In genomic region chr15:102972753-102973152, GRCm38 (mm10) we compare ENCODE assay signal across 28 mouse cellular contexts. TPM values are rescaled to one million over a fixed set of nuclear protein-coding genes. Genes with fewer than 3 reads are reported as not detected.
DNase-seq lines count a peak whose midpoint lies in the region; ATAC-seq and TF ChIP-seq lines count a peak whose summit lies in the region.
"Had no signal": no experiment of that assay in that cellular context is flagged by ENCODE, and none has a peak within 500 bp of the region (broad histone marks: within the 10 kb centered on the region; RNA-seq: fewer than 3 reads in every experiment).

No protein-coding gene starts in this region.

- H3K4me1 ChIP-seq in intestine, embryonic 14.5 days (replicated peaks; ENCODE audit: control insufficient read depth, insufficient read depth, low read length): no peaks in the 10 kb centered on the region
- no peaks in the 10 kb centered on the region for H3K4me1 ChIP-seq in intestine, postnatal 0 days (replicated peaks; ENCODE audit: control insufficient read depth, insufficient read depth, low read length)
- peaks cover 54% of the 10 kb centered on the region for H3K4me1 ChIP-seq in limb, embryonic 12.5 days (replicated peaks)
- H3K4me1 ChIP-seq in neural tube, embryonic 14.5 days (ENCODE audit: control insufficient read depth, insufficient read depth, low read length): peaks cover 9% of the 10 kb centered on the region; the same call in 1 of the 2 replicates
- H3K4me1 ChIP-seq: forebrain, embryonic 10.5 days; hindbrain, embryonic 10.5 days; midbrain, embryonic 13.5 days had no signal

- H3K4me2 ChIP-seq in intestine, embryonic 14.5 days (ENCODE audit: low read length): peak overlapping the region; percentile 14; the same call in 1 of the 2 replicates
- H3K4me2 ChIP-seq in intestine, postnatal 0 days (replicated peaks; ENCODE audit: low read depth): no peak overlapping the region
- H3K4me2 ChIP-seq in limb, embryonic 12.5 days: peak overlapping the region; percentile 82
- peak overlapping the region; percentile 94 for H3K4me2 ChIP-seq in neural tube, embryonic 14.5 days (ENCODE audit: low read depth, low read length)
- H3K4me2 ChIP-seq: embryonic facial prominence, embryonic 15.5 days; liver, embryonic 15.5 days; midbrain, embryonic 13.5 days had no signal

- no peaks in the 10 kb centered on the region for H3K36me3 ChIP-seq in intestine, embryonic 14.5 days (ENCODE audit: control insufficient read depth, insufficient read depth, low read length)
- no peaks in the 10 kb centered on the region for H3K36me3 ChIP-seq in intestine, postnatal 0 days (ENCODE audit: control insufficient read depth, insufficient read depth)
- no peaks in the 10 kb centered on the region for H3K36me3 ChIP-seq in limb, embryonic 12.5 days
- H3K36me3 ChIP-seq in neural tube, embryonic 14.5 days (ENCODE audit: control insufficient read depth, insufficient read depth, low read length): no peaks in the 10 kb centered on the region
- H3K36me3 ChIP-seq: embryonic facial prominence, embryonic 15.5 days; forebrain, embryonic 10.5 days; hindbrain, embryonic 10.5 days; liver, embryonic 15.5 days; midbrain, embryonic 13.5 days had no signal

- H3K27ac ChIP-seq in intestine, embryonic 14.5 days (ENCODE audit: low read depth): no peak overlapping the region
- no peak overlapping the region for H3K27ac ChIP-seq in intestine, postnatal 0 days (ENCODE audit: low read depth, low read length)
- H3K27ac ChIP-seq in limb, embryonic 12.5 days: peak overlapping the region; percentile 32; the same call in 1 of the 2 replicates
- peak overlapping the region; percentile 99 for H3K27ac ChIP-seq in neural tube, embryonic 14.5 days (ENCODE audit: low read depth, low read length)
- H3K27ac ChIP-seq: embryonic facial prominence, embryonic 15.5 days; forebrain, embryonic 10.5 days; hindbrain, embryonic 10.5 days; hindbrain, postnatal 0 days; liver, embryonic 15.5 days; midbrain, embryonic 13.5 days had no signal

- ATAC-seq in intestine, embryonic 14.5 days (replicated peaks; ENCODE audit: low FRiP score, low TSS enrichment, low read depth): no peak
- ATAC-seq in intestine, postnatal 0 days: no peak
- ATAC-seq in limb, embryonic 12.5 days (ENCODE audit: insufficient number of reproducible peaks, insufficient read depth, low FRiP score, low TSS enrichment, low read depth): no peak
- ATAC-seq in neural tube, embryonic 14.5 days (ENCODE audit: low read depth): no peak
- ATAC-seq: forebrain, postnatal 0 days; hindbrain, postnatal 0 days; lung, postnatal 0 days; midbrain, embryonic 13.5 days had no signal

- peaks cover 98% of the 10 kb centered on the region for H3K27me3 ChIP-seq in intestine, embryonic 14.5 days (replicated peaks; ENCODE audit: control insufficient read depth, insufficient read depth, low read length)
- H3K27me3 ChIP-seq in intestine, postnatal 0 days (replicated peaks; ENCODE audit: control insufficient read depth, insufficient read depth, low read length): peaks cover 97% of the 10 kb centered on the region
- peaks cover 93% of the 10 kb centered on the region for H3K27me3 ChIP-seq in limb, embryonic 12.5 days
- H3K27me3 ChIP-seq in neural tube, embryonic 14.5 days (ENCODE audit: control insufficient read depth, insufficient read depth, low read length): no peaks in the 10 kb centered on the region; the same call in 1 of the 2 replicates

- 3% methylated on average over 6 of the region's 6 CpGs for WGBS in intestine, embryonic 14.5 days
- WGBS in intestine, postnatal 0 days: 2% methylated on average over 6 of the region's 6 CpGs
- WGBS in limb, embryonic 12.5 days: 3% methylated on average over 6 of the region's 6 CpGs
- WGBS in neural tube, embryonic 14.5 days: 0% methylated on average over 6 of the region's 6 CpGs

- intact Hi-C loops in left cerebral cortex, postnatal 36 days (cut with DNase I): loop anchor here (5.0 kb wide), 2 partner anchors 210 to 275 kb away; no protein-coding TSS in a partner anchor

- no peak for DNase-seq in intestine, embryonic 14.5 days (ENCODE audit: low spot score)
- peak; percentile 37 for DNase-seq in kidney, postnatal 10 days
- DNase-seq in kidney, adult 18-20 months: no peak
- no peak for DNase-seq in left cerebral cortex, postnatal 36 days (ENCODE audit: low spot score in 2 of 2)
- DNase-seq in cerebellum, postnatal 14 days: no peak
- DNase-seq: adrenal gland, postnatal 36 days; cerebellum, adult 11-12 months; cerebellum, postnatal 25 days; forebrain, postnatal 0 days; gastrocnemius, postnatal 10 days; right cerebral cortex, postnatal 4 days; thymus, adult 2 months had no signal

- H3K9me3 ChIP-seq in intestine, embryonic 14.5 days (ENCODE audit: control insufficient read depth, low read length): no peaks in the 10 kb centered on the region
- H3K9me3 ChIP-seq in intestine, postnatal 0 days (ENCODE audit: control insufficient read depth): no peaks in the 10 kb centered on the region
- no peaks in the 10 kb centered on the region for H3K9me3 ChIP-seq in limb, embryonic 12.5 days
- H3K9me3 ChIP-seq in neural tube, embryonic 14.5 days (ENCODE audit: control insufficient read depth, low read length): no peaks in the 10 kb centered on the region
- H3K9me3 ChIP-seq: embryonic facial prominence, embryonic 15.5 days; forebrain, embryonic 10.5 days; hindbrain, embryonic 10.5 days; liver, embryonic 15.5 days; midbrain, embryonic 13.5 days had no signal

- no peak overlapping the region for H3K9ac ChIP-seq in intestine, embryonic 14.5 days (ENCODE audit: low read length)
- no peak overlapping the region for H3K9ac ChIP-seq in intestine, postnatal 0 days (ENCODE audit: low read depth, low read length)
- H3K9ac ChIP-seq in limb, embryonic 12.5 days (replicated peaks): peak overlapping the region; percentile 50
- peak overlapping the region; percentile 100 for H3K9ac ChIP-seq in neural tube, embryonic 14.5 days (replicated peaks; ENCODE audit: low read depth, low read length)
- H3K9ac ChIP-seq: embryonic facial prominence, embryonic 15.5 days; forebrain, postnatal 0 days; liver, embryonic 15.5 days; midbrain, embryonic 13.5 days had no signal

- no peak for TF ChIP-seq CTCF in intestine, postnatal 0 days (IDR thresholded peaks at IDR 0.05; ENCODE audit: low read depth)

- no peak overlapping the region for H3K4me3 ChIP-seq in intestine, embryonic 14.5 days (ENCODE audit: low read depth, low read length)
- no peak overlapping the region for H3K4me3 ChIP-seq in intestine, postnatal 0 days (ENCODE audit: low read depth, low read length)
- peak overlapping the region; percentile 34 for H3K4me3 ChIP-seq in limb, embryonic 12.5 days (replicated peaks)
- H3K4me3 ChIP-seq in neural tube, embryonic 14.5 days (ENCODE audit: low read depth, low read length): peak overlapping the region; percentile 87
- H3K4me3 ChIP-seq: embryonic facial prominence, embryonic 15.5 days; forebrain, embryonic 10.5 days; hindbrain, embryonic 10.5 days; liver, embryonic 15.5 days; midbrain, embryonic 13.5 days had no signal

RNA-seq across cellular contexts. Expression of gene Hoxc9, which starts 3.5 kb away (rescaled TPM):
- 1.7 and 1.9 TPM in 2 replicates for polyA plus RNA-seq in intestine, embryonic 14.5 days (2014; fragmentation: Nextera tagmentation; extraction: Ambion mirVana)
- polyA plus RNA-seq in intestine, postnatal 0 days (2015; fragmentation: Nextera tagmentation; extraction: Ambion mirVana): 0.43 and 0.58 TPM in 2 replicates
- polyA plus RNA-seq in limb, embryonic 12.5 days (2016; fragmentation: Nextera tagmentation; extraction: Ambion mirVana): 3.6 TPM in 2 replicates
- polyA plus RNA-seq in neural tube, embryonic 14.5 days (2014; fragmentation: Nextera tagmentation; extraction: Ambion mirVana): 46.9 and 49.8 TPM in 2 replicates
- total RNA-seq in left cerebral cortex, postnatal 36 days (2021): not detected
- total RNA-seq: forebrain, postnatal 0 days; heart, adult 8-10 months; hindbrain, postnatal 0 days; layer of hippocampus, postnatal 25 days; left cerebral cortex, postnatal 25 days had no signal
- polyA plus RNA-seq: embryonic facial prominence, embryonic 15.5 days; forebrain, embryonic 10.5 days; forebrain, postnatal 0 days; heart, embryonic 16.5 days; hindbrain, embryonic 10.5 days; hindbrain, postnatal 0 days; liver, embryonic 15.5 days; lung, postnatal 0 days; midbrain, embryonic 13.5 days; stomach, embryonic 16.5 days had no signal

RNA-seq across cellular contexts. Expression of gene Hoxc5, which starts 5.5 kb away (rescaled TPM):
- polyA plus RNA-seq in intestine, embryonic 14.5 days (2014; fragmentation: Nextera tagmentation; extraction: Ambion mirVana): 12.2 and 14.1 TPM in 2 replicates
- 3.4 and 3.9 TPM in 2 replicates for polyA plus RNA-seq in intestine, postnatal 0 days (2015; fragmentation: Nextera tagmentation; extraction: Ambion mirVana)
- 6.3 and 12.2 TPM in 2 replicates for polyA plus RNA-seq in limb, embryonic 12.5 days (2016; fragmentation: Nextera tagmentation; extraction: Ambion mirVana)
- 3.6 and 10.2 TPM in 2 replicates for polyA plus RNA-seq in neural tube, embryonic 14.5 days (2014; fragmentation: Nextera tagmentation; extraction: Ambion mirVana)
- total RNA-seq in left cerebral cortex, postnatal 36 days (2021): not detected
- total RNA-seq: forebrain, postnatal 0 days; layer of hippocampus, postnatal 25 days; left cerebral cortex, postnatal 25 days had no signal
- polyA plus RNA-seq: forebrain, embryonic 10.5 days; forebrain, postnatal 0 days; lung, postnatal 0 days had no signal

RNA-seq across cellular contexts. Expression of gene Hoxc10, which starts 6.2 kb away (rescaled TPM):
- 2.6 and 3.1 TPM in 2 replicates for polyA plus RNA-seq in intestine, embryonic 14.5 days (2014; fragmentation: Nextera tagmentation; extraction: Ambion mirVana)
- polyA plus RNA-seq in intestine, postnatal 0 days (2015; fragmentation: Nextera tagmentation; extraction: Ambion mirVana): 0.25 TPM in 1 of 2 replicates, not detected in the other
- 20.7 and 21.2 TPM in 2 replicates for polyA plus RNA-seq in limb, embryonic 12.5 days (2016; fragmentation: Nextera tagmentation; extraction: Ambion mirVana)
- polyA plus RNA-seq in neural tube, embryonic 14.5 days (2014; fragmentation: Nextera tagmentation; extraction: Ambion mirVana): 46.1 and 94.7 TPM in 2 replicates
- total RNA-seq in left cerebral cortex, postnatal 36 days (2021): not detected
- total RNA-seq: forebrain, postnatal 0 days; heart, adult 8-10 months; hindbrain, postnatal 0 days; layer of hippocampus, postnatal 25 days; left cerebral cortex, postnatal 25 days had no signal
- polyA plus RNA-seq: embryonic facial prominence, embryonic 15.5 days; forebrain, embryonic 10.5 days; forebrain, postnatal 0 days; heart, embryonic 16.5 days; hindbrain, embryonic 10.5 days; hindbrain, postnatal 0 days; liver, embryonic 15.5 days; lung, postnatal 0 days; midbrain, embryonic 13.5 days had no signal

RNA-seq across cellular contexts. Expression of gene Hoxc8, which starts 17.7 kb away (rescaled TPM):
- polyA plus RNA-seq in intestine, embryonic 14.5 days (2014; fragmentation: Nextera tagmentation; extraction: Ambion mirVana): 9.5 and 11.9 TPM in 2 replicates
- 3.5 and 4.6 TPM in 2 replicates for polyA plus RNA-seq in intestine, postnatal 0 days (2015; fragmentation: Nextera tagmentation; extraction: Ambion mirVana)
- polyA plus RNA-seq in limb, embryonic 12.5 days (2016; fragmentation: Nextera tagmentation; extraction: Ambion mirVana): 3.9 and 4.0 TPM in 2 replicates
- 50.1 and 136 TPM in 2 replicates for polyA plus RNA-seq in neural tube, embryonic 14.5 days (2014; fragmentation: Nextera tagmentation; extraction: Ambion mirVana)
- total RNA-seq in left cerebral cortex, postnatal 36 days (2021): not detected
- total RNA-seq: forebrain, postnatal 0 days; heart, adult 8-10 months; layer of hippocampus, postnatal 25 days; left cerebral cortex, postnatal 25 days had no signal
- polyA plus RNA-seq: embryonic facial prominence, embryonic 15.5 days; forebrain, embryonic 10.5 days; forebrain, postnatal 0 days; heart, embryonic 16.5 days; hindbrain, embryonic 10.5 days; hindbrain, postnatal 0 days; lung, postnatal 0 days; midbrain, embryonic 13.5 days had no signal

RNA-seq across cellular contexts. Expression of gene Hoxc11, which starts 18.5 kb away (rescaled TPM):
- 0.11 TPM in 2 replicates for polyA plus RNA-seq in intestine, embryonic 14.5 days (2014; fragmentation: Nextera tagmentation; extraction: Ambion mirVana)
- polyA plus RNA-seq in intestine, postnatal 0 days (2015; fragmentation: Nextera tagmentation; extraction: Ambion mirVana): not detected in 2 replicates
- 3.5 and 5.2 TPM in 2 replicates for polyA plus RNA-seq in limb, embryonic 12.5 days (2016; fragmentation: Nextera tagmentation; extraction: Ambion mirVana)
- polyA plus RNA-seq in neural tube, embryonic 14.5 days (2014; fragmentation: Nextera tagmentation; extraction: Ambion mirVana): not detected in 2 replicates
- total RNA-seq in left cerebral cortex, postnatal 36 days (2021): not detected
- total RNA-seq: adrenal gland, postnatal 36 days; forebrain, postnatal 0 days; heart, adult 8-10 months; hindbrain, postnatal 0 days; layer of hippocampus, postnatal 25 days; left cerebral cortex, postnatal 25 days; MEL had no signal
- polyA plus RNA-seq: embryonic facial prominence, embryonic 15.5 days; forebrain, embryonic 10.5 days; forebrain, postnatal 0 days; heart, embryonic 16.5 days; hindbrain, embryonic 10.5 days; hindbrain, postnatal 0 days; liver, embryonic 15.5 days; lung, postnatal 0 days; midbrain, embryonic 13.5 days; stomach, embryonic 16.5 days had no signal

Comparison
In these comparisons a context has a peak if more than half of its experiments do, and no peak if none do; other contexts are left out.
1. H3K27ac ChIP-seq: peak in limb, embryonic 12.5 days (single experiment) and neural tube, embryonic 14.5 days (single experiment); none in intestine, embryonic 14.5 days (single experiment) and intestine, postnatal 0 days (single experiment).
2. H3K4me3 ChIP-seq: peak in limb, embryonic 12.5 days (single experiment) and neural tube, embryonic 14.5 days (single experiment); none in intestine, embryonic 14.5 days (single experiment) and intestine, postnatal 0 days (single experiment).
3. H3K9ac ChIP-seq: peak in limb, embryonic 12.5 days (single experiment) and neural tube, embryonic 14.5 days (single experiment); none in intestine, embryonic 14.5 days (single experiment) and intestine, postnatal 0 days (single experiment).
4. RNA of gene Hoxc9, which starts 3.5 kb away (polyA plus RNA-seq): 46.9 to 49.8 TPM in neural tube, embryonic 14.5 days; 3.6 TPM in limb, embryonic 12.5 days, 1.7 to 1.9 TPM in intestine, embryonic 14.5 days and 0.43 to 0.58 TPM in intestine, postnatal 0 days; every median in the first group is over 10 times any median in the second.